Comparison of ENCODE assay signal across 10 mouse cellular contexts in the genomic region with DNA sequence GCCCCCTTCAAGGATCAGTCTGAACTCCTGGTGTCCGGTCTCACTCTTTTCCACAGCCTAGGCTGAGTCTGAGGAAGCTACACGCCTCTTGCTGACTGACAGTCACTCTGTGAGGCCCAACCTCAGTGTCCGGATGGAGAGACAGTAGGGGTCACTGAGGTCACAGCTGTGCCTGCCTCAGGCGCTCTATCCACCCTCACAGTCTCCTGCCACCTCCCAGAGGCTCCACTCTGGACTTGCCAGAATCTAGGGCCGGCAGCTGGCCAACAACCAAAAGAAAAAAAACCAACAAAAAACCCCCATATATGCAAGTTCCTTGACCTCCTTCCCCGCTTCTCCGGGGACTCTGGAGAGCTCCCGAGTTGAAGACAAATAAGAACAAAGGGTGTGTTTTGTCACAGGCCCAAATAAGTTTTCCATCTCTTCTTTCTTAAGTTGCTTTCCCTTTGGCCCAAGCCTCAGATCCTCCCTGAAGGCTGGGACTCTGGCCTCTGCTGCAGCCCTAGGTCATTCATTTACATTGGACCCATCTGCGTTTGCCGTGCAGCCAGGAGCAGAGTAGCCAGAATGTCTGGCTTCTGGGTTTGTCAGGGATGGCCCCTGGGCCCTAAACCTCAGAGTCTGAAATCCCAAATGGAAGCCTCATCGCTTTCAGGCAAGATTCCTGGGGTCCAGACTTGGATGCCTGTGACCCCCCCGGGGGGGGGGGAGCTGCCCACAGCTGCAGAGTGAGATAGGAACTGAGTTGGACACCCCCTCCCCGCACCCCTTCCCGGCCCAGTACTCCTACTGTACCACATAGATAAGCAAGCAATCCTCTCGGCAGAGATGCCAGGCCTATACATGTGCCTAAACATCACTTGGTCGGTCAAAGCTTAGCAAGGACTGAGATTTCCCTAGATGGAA. TPM values are rescaled to one million over a fixed set of nuclear protein-coding genes. Genes with fewer than 3 reads are reported as not detected.
DNase-seq lines count a peak whose midpoint lies in the region; ATAC-seq lines count a peak whose summit lies in the region.
"Had no signal": no experiment of that assay in that cellular context is flagged by ENCODE, and none has a peak within 500 bp of the region (broad histone marks: within the 10 kb centered on the region; RNA-seq: fewer than 3 reads in every experiment).

No protein-coding gene starts in this region.

- H3K4me2 ChIP-seq in embryonic facial prominence, embryonic 12.5 days (replicated peaks) = no peak overlapping the region
- H3K4me2 ChIP-seq in hindbrain, embryonic 16.5 days (ENCODE audit: low read length) = no peak overlapping the region

- 26% methylated on average over 16 of the region's 16 CpGs for WGBS in embryonic facial prominence, embryonic 12.5 days
- 33% methylated on average over 16 of the region's 16 CpGs for WGBS in hindbrain, embryonic 16.5 days

- no peak overlapping the region; the same call in 1 of the 2 replicates for H3K9ac ChIP-seq in embryonic facial prominence, embryonic 12.5 days
- no peak overlapping the region for H3K9ac ChIP-seq in hindbrain, embryonic 16.5 days (ENCODE audit: low read depth, low read length)

- H3K27me3 ChIP-seq in embryonic facial prominence, embryonic 12.5 days = peaks cover 31% of the 10 kb centered on the region
- peaks cover 21% of the 10 kb centered on the region for H3K27me3 ChIP-seq in hindbrain, embryonic 16.5 days (replicated peaks; ENCODE audit: control insufficient read depth, insufficient read depth, low read length)

- no peak overlapping the region for H3K4me3 ChIP-seq in embryonic facial prominence, embryonic 12.5 days
- H3K4me3 ChIP-seq in hindbrain, embryonic 16.5 days (ENCODE audit: low read length) = no peak overlapping the region

- no peaks in the 10 kb centered on the region for H3K9me3 ChIP-seq in embryonic facial prominence, embryonic 12.5 days
- H3K9me3 ChIP-seq in hindbrain, embryonic 16.5 days (ENCODE audit: control insufficient read depth, low read length) = no peaks in the 10 kb centered on the region

- H3K4me1 ChIP-seq in embryonic facial prominence, embryonic 12.5 days = peaks cover 22% of the 10 kb centered on the region
- H3K4me1 ChIP-seq in hindbrain, embryonic 16.5 days (ENCODE audit: control insufficient read depth, insufficient read depth, low read depth, low read length) = peaks cover 17% of the 10 kb centered on the region

- DNase-seq in adrenal gland, adult (ENCODE audit: inconsistent age in 2 of 2, low spot score in 1 of 2) = peak; percentile 37 to 69
- DNase-seq in adrenal gland, adult 8-10 months = no peak
- DNase-seq in lung, postnatal 10 days = peak; percentile 52
- DNase-seq in urinary bladder, postnatal 25 days (ENCODE audit: low spot score) = no peak
- DNase-seq in cerebellum, adult 8-10 months = no peak

- peak overlapping the region; percentile 50 for H3K27ac ChIP-seq in embryonic facial prominence, embryonic 12.5 days
- H3K27ac ChIP-seq in hindbrain, embryonic 16.5 days (ENCODE audit: low read depth, low read length) = peak overlapping the region; percentile 48; the same call in 1 of the 2 replicates

- H3K36me3 ChIP-seq in embryonic facial prominence, embryonic 12.5 days = no peaks in the 10 kb centered on the region
- H3K36me3 ChIP-seq in hindbrain, embryonic 16.5 days (ENCODE audit: control insufficient read depth, insufficient read depth, low read length) = no peaks in the 10 kb centered on the region

- ATAC-seq in embryonic facial prominence, embryonic 12.5 days (ENCODE audit: insufficient number of reproducible peaks, insufficient read depth, low FRiP score, low TSS enrichment) = no peak
- ATAC-seq in hindbrain, embryonic 16.5 days = no peak
- no peak for ATAC-seq in erythroid progenitor cell, adult 5-6 weeks (replicated peaks; ENCODE audit: low FRiP score, poor library complexity, severe bottlenecking)

RNA-seq across cellular contexts. Expression of gene 1700020L24Rik, which starts 10.8 kb away (rescaled TPM):
- total RNA-seq in adrenal gland, adult 8-10 months (2022) = under 1 TPM in 1 of 4 experiments, not detected in 3; 0.89 TPM
- polyA plus RNA-seq in embryonic facial prominence, embryonic 12.5 days (2016; fragmentation: Nextera tagmentation; extraction: Ambion mirVana) = 0.45 and 0.60 TPM in 2 replicates
- polyA plus RNA-seq in hindbrain, embryonic 16.5 days (2015; fragmentation: Nextera tagmentation; extraction: Ambion mirVana) = 0.50 and 0.56 TPM in 2 replicates
- total RNA-seq in erythroid progenitor cell, adult 5-6 weeks (2015; ENCODE audit: low replicate concordance) = 12.3 TPM in 1 of 2 replicates, not detected in the other
- 4.0 and 4.7 TPM in 2 replicates for total RNA-seq in erythroid progenitor cell, adult 5-6 weeks (2017; ENCODE audit: low replicate concordance)

RNA-seq across cellular contexts. Expression of gene Mmp28, which starts 14.6 kb away (rescaled TPM):
- total RNA-seq in adrenal gland, adult 8-10 months (2022) = 10 to 100 TPM; 15.5 to 19.1 (median 17.8) TPM
- 2.9 and 3.2 TPM in 2 replicates for polyA plus RNA-seq in embryonic facial prominence, embryonic 12.5 days (2016; fragmentation: Nextera tagmentation; extraction: Ambion mirVana)
- 3.2 and 3.4 TPM in 2 replicates for polyA plus RNA-seq in hindbrain, embryonic 16.5 days (2015; fragmentation: Nextera tagmentation; extraction: Ambion mirVana)
- not detected in 2 replicates for total RNA-seq in erythroid progenitor cell, adult 5-6 weeks (2015; ENCODE audit: low replicate concordance)
- total RNA-seq in erythroid progenitor cell, adult 5-6 weeks (2017; ENCODE audit: low replicate concordance) = 1.7 TPM in 1 of 2 replicates, not detected in the other

RNA-seq across cellular contexts. Expression of gene Gas2l2, which starts 19.0 kb away (rescaled TPM):
- total RNA-seq in adrenal gland, adult 8-10 months (2022) = under 1 TPM in 1 of 4 experiments, not detected in 3; 0.19 TPM
- 0.06 and 0.09 TPM in 2 replicates for polyA plus RNA-seq in embryonic facial prominence, embryonic 12.5 days (2016; fragmentation: Nextera tagmentation; extraction: Ambion mirVana)
- polyA plus RNA-seq in hindbrain, embryonic 16.5 days (2015; fragmentation: Nextera tagmentation; extraction: Ambion mirVana) = 0.92 and 1.2 TPM in 2 replicates
- total RNA-seq in erythroid progenitor cell, adult 5-6 weeks (2015; ENCODE audit: low replicate concordance) = not detected in 2 replicates
- total RNA-seq in erythroid progenitor cell, adult 5-6 weeks (2017; ENCODE audit: low replicate concordance) = not detected in 2 replicates
- polyA plus RNA-seq: liver, embryonic 16.5 days; testis, adult 2 months had no signal

RNA-seq across cellular contexts. Expression of gene Taf15, which starts 24.6 kb away (rescaled TPM):
- total RNA-seq in adrenal gland, adult 8-10 months (2022) = 10 to 100 TPM; 58.3 to 80.5 (median 68.7) TPM
- polyA plus RNA-seq in embryonic facial prominence, embryonic 12.5 days (2016; fragmentation: Nextera tagmentation; extraction: Ambion mirVana) = 14.5 and 15.5 TPM in 2 replicates
- 7.3 and 9.4 TPM in 2 replicates for polyA plus RNA-seq in hindbrain, embryonic 16.5 days (2015; fragmentation: Nextera tagmentation; extraction: Ambion mirVana)
- 47.2 and 59.5 TPM in 2 replicates for total RNA-seq in erythroid progenitor cell, adult 5-6 weeks (2015; ENCODE audit: low replicate concordance)
- total RNA-seq in erythroid progenitor cell, adult 5-6 weeks (2017; ENCODE audit: low replicate concordance) = 50.6 and 95.9 TPM in 2 replicates

RNA-seq across cellular contexts. Expression of gene Rasl10b, which starts 39.3 kb away (rescaled TPM):
- total RNA-seq in adrenal gland, adult 8-10 months (2022) = 10 to 100 TPM; 15.9 to 21.1 (median 17.8) TPM
- polyA plus RNA-seq in embryonic facial prominence, embryonic 12.5 days (2016; fragmentation: Nextera tagmentation; extraction: Ambion mirVana) = 6.3 and 6.9 TPM in 2 replicates
- 15.1 and 32.7 TPM in 2 replicates for polyA plus RNA-seq in hindbrain, embryonic 16.5 days (2015; fragmentation: Nextera tagmentation; extraction: Ambion mirVana)
- total RNA-seq in erythroid progenitor cell, adult 5-6 weeks (2015; ENCODE audit: low replicate concordance) = not detected in 2 replicates
- 0.23 TPM in 1 of 2 replicates, not detected in the other for total RNA-seq in erythroid progenitor cell, adult 5-6 weeks (2017; ENCODE audit: low replicate concordance)

Comparison
In these comparisons a context has a peak if more than half of its experiments do, and no peak if none do; other contexts are left out.
1. DNase-seq: peak in adrenal gland, adult (2 of 2) and lung, postnatal 10 days (single experiment); none in adrenal gland, adult 8-10 months (single experiment), urinary bladder, postnatal 25 days (single experiment) and cerebellum, adult 8-10 months (single experiment).
2. RNA of gene Mmp28, which starts 14.6 kb away (total RNA-seq): 15.5 to 19.1 TPM in adrenal gland, adult 8-10 months; 1.7 TPM in erythroid progenitor cell, adult 5-6 weeks; every median in the first group is over 4 times any median in the second.